Mouse (Mus musculus) limb, embryonic 13.5 days (tissue): Measurements from ENCODE around the gene Myo1h. TPM values are rescaled to one million over a fixed set of nuclear protein-coding genes. Genes with fewer than 3 reads are reported as not detected.

Source experiments
- ATAC-seq: fragments of 200-750 bp; cut with Nextera tagmentation; 2 replicates; pipeline ENCODE4 v1.8.0; 2017; ENCODE audit warnings: low read depth, moderate number of reproducible peaks, moderate TSS enrichment; ENCODE audit not compliant: low FRiP score
- H3K27ac ChIP-seq: fragments of 300-500 bp; sonication (generic); 2 replicates; pipeline ENCODE4 v1.5.1; 2015; ENCODE audit warnings: inconsistent platforms, mild to moderate bottlenecking, moderate library complexity
- H3K27me3 ChIP-seq: fragments of 300-500 bp; sonication (generic); 2 replicates; pipeline ENCODE4 v1.6.1; 2015; ENCODE audit warnings: mild to moderate bottlenecking, inconsistent platforms
- H3K36me3 ChIP-seq: fragments of 300-500 bp; sonication (generic); 2 replicates; pipeline ENCODE4 v1.6.1; 2015; ENCODE audit warnings: inconsistent platforms, mild to moderate bottlenecking, moderate library complexity
- H3K4me1 ChIP-seq: fragments of 300-500 bp; sonication (generic); 2 replicates; pipeline ENCODE4 v1.6.1; 2015; ENCODE audit warnings: inconsistent platforms
- H3K4me2 ChIP-seq: fragments of 300-500 bp; sonication (generic); replicated peaks from 2 replicates; pipeline ENCODE4 v1.6.1; 2015; ENCODE audit warnings: inconsistent platforms, mild to moderate bottlenecking, moderate library complexity
- H3K4me3 ChIP-seq: fragments of 300-500 bp; sonication (generic); 2 replicates; pipeline ENCODE4 v1.5.1; 2015; ENCODE audit warnings: moderate library complexity, mild to moderate bottlenecking, inconsistent platforms
- H3K9ac ChIP-seq: fragments of 300-500 bp; sonication (generic); 2 replicates; pipeline ENCODE4 v1.6.1; 2015; ENCODE audit warnings: mild to moderate bottlenecking, inconsistent platforms
- H3K9me3 ChIP-seq: fragments of 300-500 bp; sonication (generic); 2 replicates; pipeline ENCODE4 v1.6.1; 2016; ENCODE audit warnings: inconsistent platforms
- WGBS: fragments of 180-500 bp; shearing (Covaris S2); methylation state at CpG from one replicate; pipeline ENCODE4 v1.1.7; 2015; 5-methylcytosine and 5-hydroxymethylcytosine counted together
- microRNA-seq: library from miRNA; unstranded; fragments of <30 nt; microRNA quantifications from one replicate; pipeline ENCODE4, GENCODE M21; 2016
- polyA plus RNA-seq: library from polyadenylated mRNA; unstranded; fragments of >200 nt; fragmentation: Nextera tagmentation; extraction: Ambion mirVana; gene quantifications from 2 replicates; pipeline ENCODE4 v1.2.1, GENCODE M21; 2015

The Myo1h gene
- polyA plus RNA-seq, 1 experiment from 2014 or later = 0.98 TPM

DNA sequence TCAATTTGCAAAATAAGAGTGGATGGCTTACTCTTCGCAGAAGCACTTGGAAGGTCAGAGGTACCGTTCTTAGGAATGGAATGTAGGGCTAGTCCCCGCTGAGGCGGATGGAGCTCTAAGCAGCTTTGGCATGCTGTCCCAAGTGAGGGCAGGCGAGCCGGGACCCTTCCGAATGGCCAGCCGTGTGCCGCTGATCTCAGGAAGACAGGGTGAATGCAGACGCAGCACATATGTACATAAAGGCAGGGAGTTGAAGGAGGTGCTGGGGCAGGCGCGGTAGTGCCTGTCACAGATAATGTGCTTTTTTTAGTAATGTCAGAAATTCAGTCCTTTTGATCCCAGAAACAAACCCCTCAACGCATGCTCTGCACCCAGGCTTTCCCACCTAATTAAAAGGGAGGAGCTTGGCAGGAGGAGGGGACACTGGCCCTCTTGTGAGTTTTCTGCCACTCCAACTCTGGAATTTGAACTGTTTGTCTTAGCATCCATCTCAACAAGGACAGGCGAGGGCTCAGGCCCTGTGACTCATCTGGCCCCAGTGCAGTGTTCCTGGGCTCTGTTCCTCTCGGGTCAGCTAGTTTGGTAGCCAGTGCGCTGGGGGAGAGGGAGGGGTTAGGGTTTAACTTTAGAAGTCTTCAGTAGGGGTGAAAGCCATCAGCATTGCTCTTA is 124.2 kb downstream of the Myo1h start:
- H3K36me3 ChIP-seq = peaks cover 100% of the 10 kb centered on the region
- WGBS = 75% methylated on average over 16 of the region's 16 CpGs
- H3K27me3 ChIP-seq = no peaks in the 10 kb centered on the region
- no peak overlapping the region for H3K4me2 ChIP-seq
- ATAC-seq = no peak
- no peak overlapping the region for H3K27ac ChIP-seq
- H3K9me3 ChIP-seq = no peaks in the 10 kb centered on the region
- no peak overlapping the region for H3K9ac ChIP-seq
- H3K4me1 ChIP-seq = no peaks in the 10 kb centered on the region
- H3K4me3 ChIP-seq = no peak overlapping the region

Small RNA genes lying within 50 kb of the gene (microRNA-seq; reads per million reads assigned to microRNA genes)
- not detected for gene Mir7027

Other genes with a start within 250 kb of the Myo1h start
- gene Usp30, start 223.7 kb upstream of the Myo1h start, polyA plus RNA-seq = 15.2 and 15.7 TPM in 2 replicates
- 0.05 and 0.23 TPM in 2 replicates for gene Svop, start 197.6 kb upstream of the Myo1h start, polyA plus RNA-seq
- gene Alkbh2, start 160.9 kb upstream of the Myo1h start, polyA plus RNA-seq = 10.8 and 11.9 TPM in 2 replicates
- 46.9 and 48.3 TPM in 2 replicates for gene Ung, start 158.8 kb upstream of the Myo1h start, polyA plus RNA-seq
- gene Acacb, start 142.6 kb upstream of the Myo1h start, polyA plus RNA-seq = 4.3 and 5.0 TPM in 2 replicates
- not detected in 2 replicates for gene Foxn4, start 15.4 kb upstream of the Myo1h start, polyA plus RNA-seq
- 87.3 and 90.6 TPM in 2 replicates for gene Kctd10, start 91.3 kb downstream of the Myo1h start, polyA plus RNA-seq
- gene Ube3b, start 91.4 kb downstream of the Myo1h start, polyA plus RNA-seq = 42.1 and 46.0 TPM in 2 replicates
- gene Mmab, start 154.9 kb downstream of the Myo1h start, polyA plus RNA-seq = 34.3 and 34.9 TPM in 2 replicates
- 39.0 and 41.6 TPM in 2 replicates for gene Mvk, start 155.1 kb downstream of the Myo1h start, polyA plus RNA-seq